Mouse (Mus musculus): ENCODE data around the gene Olfr686. TPM values are rescaled to one million over a fixed set of nuclear protein-coding genes. Genes with fewer than 3 reads are reported as not detected.

The Olfr686 gene
- not detected for total RNA-seq (2021)
- long read RNA-seq, experiment 1: 0 reads
- long read RNA-seq, experiment 2: 0 reads

DNA sequence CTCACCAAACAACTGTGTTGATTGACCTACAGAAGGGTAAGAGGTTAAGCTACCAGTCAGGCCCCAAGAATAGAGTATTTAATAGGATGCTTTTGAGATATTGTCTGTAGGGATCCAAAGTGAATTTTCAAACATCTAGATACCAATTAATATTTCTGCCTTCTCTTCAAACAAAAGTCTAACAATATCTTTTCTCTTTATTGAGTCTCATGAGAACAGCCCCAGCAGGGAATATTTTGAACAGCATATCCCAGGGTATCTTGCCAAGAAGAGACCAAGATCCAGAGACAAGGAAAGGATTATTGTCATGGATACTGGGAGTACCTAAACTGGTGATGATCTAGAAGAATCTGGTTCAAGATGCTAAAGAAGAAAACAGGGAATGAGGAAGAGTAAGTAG lies at the start of gene Olfr686:
Gene Olfr686, minus strand, starts transcription at position 101 of the 400 bp plus-strand sequence.
- no peak for DNase-seq

DNA sequence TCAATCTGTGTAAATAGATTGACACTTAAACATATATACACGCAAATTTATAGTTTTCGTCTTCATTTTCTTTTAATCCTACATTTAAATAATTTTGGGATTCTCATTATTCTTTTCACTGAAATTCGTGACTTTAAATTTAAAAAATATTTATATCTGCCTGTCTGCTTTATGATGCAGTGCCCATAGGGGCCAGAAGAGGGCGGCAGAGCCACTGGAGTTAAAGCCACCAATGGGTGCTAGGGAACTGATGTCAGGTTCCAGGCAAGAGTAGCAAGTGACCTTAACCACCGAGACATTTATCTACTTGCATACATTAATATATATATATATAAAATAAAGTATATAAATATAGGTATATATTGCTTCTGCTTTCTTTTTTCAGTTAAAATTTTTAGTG lies 49.4 kb upstream of the Olfr686 start:
- peak; percentile 57 for DNase-seq

GRCm38 (mm10) chr7:105248197-105248596 lies 40.9 kb upstream of the Olfr686 start:
- no peak for DNase-seq

- DNase-seq: no peak
These were observed 40.4 kb upstream of the Olfr686 start for GRCm38 (mm10) chr7:105247671-105248070.

DNA sequence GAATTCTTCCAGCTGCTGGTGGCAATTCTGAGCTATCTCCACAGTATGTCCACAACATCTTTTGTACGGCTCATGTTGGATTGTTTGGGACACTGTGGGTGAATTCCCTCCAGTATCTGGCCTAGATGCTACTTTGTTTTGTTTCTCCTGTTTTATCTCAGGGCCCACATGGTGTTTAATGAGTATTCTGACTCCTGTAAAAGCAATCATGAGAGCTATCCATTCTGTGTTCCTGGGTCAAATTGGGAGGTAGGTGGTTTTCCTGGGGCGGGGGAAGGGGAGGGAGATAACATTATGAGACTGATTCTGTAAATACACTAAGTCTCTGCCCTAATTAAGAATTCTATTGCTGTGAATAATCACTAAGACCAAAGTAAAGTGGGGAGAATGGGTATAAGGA lies 22.1 kb upstream of the Olfr686 start:
- no peak for DNase-seq

DNA sequence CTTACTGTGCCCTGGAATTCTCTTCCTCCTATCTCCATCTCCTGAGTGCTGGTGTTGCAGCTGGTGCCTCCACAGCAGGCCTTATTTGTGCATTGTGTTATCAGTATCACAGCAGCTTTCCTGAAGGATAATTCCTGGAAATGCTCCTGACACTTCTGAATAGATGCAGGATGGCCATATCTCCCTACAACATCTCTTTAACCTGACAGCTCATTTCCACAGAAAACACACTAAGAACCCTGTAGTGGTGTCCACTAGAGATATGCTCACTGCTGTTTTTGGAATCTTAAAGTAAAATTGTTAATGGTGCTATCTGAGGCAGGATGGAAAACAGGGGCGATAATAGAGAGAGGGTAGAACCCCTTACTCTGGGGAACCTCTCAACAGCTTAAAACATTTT lies 20.9 kb upstream of the Olfr686 start:
- no peak for DNase-seq

DNA sequence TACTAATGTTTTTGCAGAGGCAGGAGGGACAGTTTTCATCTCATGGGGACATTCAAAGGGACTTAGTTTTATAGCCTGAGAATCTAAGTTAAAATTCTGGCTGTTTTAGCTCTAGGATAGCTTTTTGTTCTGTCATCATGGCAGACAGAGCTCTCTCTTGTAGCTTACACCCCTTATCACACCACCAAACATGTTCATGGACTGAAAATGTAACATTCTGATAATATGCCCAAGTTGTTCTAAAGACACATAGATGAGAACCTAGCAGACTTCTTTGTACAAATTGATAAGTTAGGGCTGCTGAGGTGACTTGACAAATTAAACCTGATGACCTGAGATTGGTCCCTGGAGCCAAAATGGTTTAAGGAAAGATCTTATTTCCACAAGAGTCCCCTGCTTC lies 19.4 kb upstream of the Olfr686 start:
- DNase-seq: no peak

DNA sequence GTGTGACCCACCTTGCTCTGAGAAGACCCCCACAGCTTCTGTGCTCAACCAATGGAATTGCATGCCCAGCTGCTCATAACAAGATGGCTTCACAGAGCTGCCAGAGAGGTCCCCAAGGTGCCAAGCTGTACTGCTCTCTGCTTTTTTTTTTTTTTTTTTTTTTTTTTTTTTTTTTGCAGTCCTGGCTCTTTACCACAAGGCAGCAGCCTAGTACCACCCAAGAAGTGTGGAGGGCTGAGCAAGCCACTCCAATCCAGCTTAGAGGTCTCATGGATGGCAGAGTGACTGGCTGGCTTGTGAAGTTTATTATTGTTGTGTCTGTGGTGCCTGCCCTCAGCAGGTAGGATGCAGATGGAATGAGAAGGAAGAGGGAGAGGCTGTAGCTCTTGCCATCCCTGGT lies 18.8 kb upstream of the Olfr686 start:
- DNase-seq: no peak

DNA sequence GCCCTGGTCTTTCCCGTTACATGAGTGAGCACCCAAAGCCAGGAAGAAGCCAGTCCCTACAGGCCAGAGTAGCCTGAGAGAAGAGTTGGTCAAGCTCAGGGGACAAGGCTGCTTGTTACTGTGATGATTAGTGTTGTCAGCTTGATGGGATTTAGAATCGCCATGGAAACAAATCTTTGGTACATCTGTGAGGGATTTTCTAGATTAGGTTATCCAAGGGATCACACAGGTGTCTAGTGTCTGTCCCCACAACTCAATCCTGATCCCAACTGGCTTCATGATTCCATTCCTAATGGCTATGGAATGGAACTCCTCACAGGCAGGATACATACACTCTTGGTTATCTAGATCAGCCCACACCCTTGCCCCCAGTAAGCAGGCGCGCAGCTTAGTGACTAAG lies 11.0 kb upstream of the Olfr686 start:
- DNase-seq: no peak

DNA sequence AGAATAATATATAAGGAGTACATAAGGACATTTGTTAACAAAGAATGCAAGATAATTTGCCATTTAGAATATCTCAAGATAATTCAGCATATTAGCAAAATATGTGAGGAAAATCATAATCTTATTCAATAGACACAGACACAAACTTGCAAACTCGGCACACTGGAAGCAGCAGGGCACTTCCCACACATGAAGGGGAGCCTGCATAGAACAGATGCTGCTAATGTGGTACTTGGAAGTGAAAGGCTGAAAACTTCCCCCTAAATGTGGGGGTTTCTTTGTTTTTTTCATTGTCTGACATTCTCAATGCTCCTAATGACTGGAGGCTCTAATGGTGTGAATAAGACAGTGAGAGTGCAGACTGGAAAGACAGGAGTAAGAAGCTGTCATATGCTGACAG lies 7.5 kb upstream of the Olfr686 start:
- DNase-seq: no peak

DNA sequence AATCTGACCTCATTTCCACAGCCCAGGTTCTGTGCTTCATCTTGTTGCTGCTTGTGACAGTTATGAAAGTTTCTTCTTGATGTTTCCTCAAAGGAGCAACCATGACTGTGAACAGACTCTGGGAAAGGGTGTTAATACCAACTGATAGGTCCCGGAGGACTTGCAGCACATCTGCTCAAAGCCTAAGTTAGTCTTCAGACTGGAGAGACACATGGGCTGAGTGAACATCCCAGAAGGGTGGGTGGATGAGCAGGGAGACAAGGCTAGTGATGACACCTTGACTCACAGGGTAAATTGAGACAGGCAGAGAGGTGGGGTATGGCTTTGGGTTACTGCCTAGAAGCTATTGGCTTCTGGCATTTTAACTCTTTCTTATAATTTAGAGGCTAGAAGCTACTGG lies 21.4 kb downstream of the Olfr686 start, which contains the start of gene Olfr685:
Gene Olfr685, minus strand, starts transcription at position 101 of the 400 bp plus-strand sequence.
- no peak for DNase-seq

GRCm38 (mm10) chr7:105170773-105171172 lies 36.5 kb downstream of the Olfr686 start:
- DNase-seq: peak; percentile 3

- no peak for DNase-seq
These were observed 43.7 kb downstream of the Olfr686 start, which contains the start of gene Olfr684 for GRCm38 (mm10) chr7:105163553-105163952. Olfr684 (minus strand) TSS chr7:105163653.

Other genes with a start within 250 kb of the Olfr686 start
- gene Olfr670, start 244.9 kb downstream of the Olfr686 start, total RNA-seq (2021): not detected
- gene Olfr671, start 228.4 kb downstream of the Olfr686 start, total RNA-seq (2021): not detected
- gene Olfr672, start 205.5 kb downstream of the Olfr686 start, total RNA-seq (2021): not detected
- not detected for gene Olfr675, start 179.0 kb downstream of the Olfr686 start, total RNA-seq (2021)
- gene Olfr676, start 174.8 kb downstream of the Olfr686 start, total RNA-seq (2021): not detected
- not detected for gene Olfr677, start 156.1 kb downstream of the Olfr686 start, total RNA-seq (2021)
- gene Olfr678, start 143.0 kb downstream of the Olfr686 start, total RNA-seq (2021): not detected
- gene Olfr679, start 126.3 kb downstream of the Olfr686 start, total RNA-seq (2021): not detected
- gene Olfr680-ps1, start 114.7 kb downstream of the Olfr686 start, total RNA-seq (2021): not detected
- gene Olfr681, start 90.6 kb downstream of the Olfr686 start, total RNA-seq (2021): not detected
- not detected for gene Olfr683, start 60.5 kb downstream of the Olfr686 start, total RNA-seq (2021)
- not detected for gene Olfr684, start 43.8 kb downstream of the Olfr686 start, total RNA-seq (2021)
- gene Olfr685, start 21.5 kb downstream of the Olfr686 start, total RNA-seq (2021): not detected
- not detected for gene Olfr688, start 80.6 kb upstream of the Olfr686 start, total RNA-seq (2021)
- not detected for gene Olfr689, start 103.7 kb upstream of the Olfr686 start, total RNA-seq (2021)
- not detected for gene Olfr690, start 126.6 kb upstream of the Olfr686 start, total RNA-seq (2021)
- gene Olfr691, start 134.8 kb upstream of the Olfr686 start, total RNA-seq (2021): not detected
- gene Olfr692, start 160.7 kb upstream of the Olfr686 start, total RNA-seq (2021): not detected
- not detected for gene Gm5901, start 167.6 kb upstream of the Olfr686 start, total RNA-seq (2021)
- 10 to 100 TPM; 24.3 to 29.4 TPM for gene Fam160a2, start 192.6 kb upstream of the Olfr686 start, total RNA-seq (2021)
- not detected for gene Cnga4, start 197.1 kb upstream of the Olfr686 start, total RNA-seq (2021)
- gene Cckbr, start 218.2 kb upstream of the Olfr686 start, total RNA-seq (2021): under 1 TPM in 1 of 2 experiments, not detected in 1; 0.12 TPM

Data from adrenal gland, postnatal 10 days (tissue).